Mouse (Mus musculus): ENCODE results near the gene Ing1.

GRCm38 (mm10) chr8:11592296-11592695, 36.9 kb downstream of the Ing1 start:
- TF ChIP-seq ZC3H11A (IDR thresholded peaks at IDR 0.05; ENCODE audit: borderline replicate concordance, low read depth, low read length) = no peak
- no peak for TF ChIP-seq HCFC1 (IDR thresholded peaks at IDR 0.05; ENCODE audit: borderline replicate concordance, insufficient read depth, low read length)
- TF ChIP-seq CHD2 (IDR thresholded peaks at IDR 0.05; ENCODE audit: low read depth, low read length) = no peak
- TF ChIP-seq MAFK (IDR thresholded peaks at IDR 0.05; ENCODE audit: insufficient read depth, low read depth, low read length) = no peak
- no peak for TF ChIP-seq ZNF384 (IDR thresholded peaks at IDR 0.05; ENCODE audit: low read depth, low read length)
